Mouse (Mus musculus) liver, postnatal 0 days (tissue): ENCODE results near the gene Dnaja3.

Source experiments
- CTCF ChIP-seq: sonication (generic); IDR thresholded peaks from 2 replicates; pipeline ENCODE4 v1.5.1; 2016; ENCODE audit warnings: antibody characterized with exemption, low read depth
- EP300 ChIP-seq: IDR thresholded peaks from 2 replicates; pipeline ENCODE4 v1.6.1; 2016; ENCODE audit warnings: antibody characterized with exemption, low read depth, mild to moderate bottlenecking

GRCm38 (mm10) chr16:4679121-4680018, 39.6 kb downstream of the Dnaja3 start, which contains the start of gene Coro7:
- TF ChIP-seq EP300 (no peak), CTCF (no peak)
